Mouse (Mus musculus): ENCODE results near the gene Ccno.

DNA sequence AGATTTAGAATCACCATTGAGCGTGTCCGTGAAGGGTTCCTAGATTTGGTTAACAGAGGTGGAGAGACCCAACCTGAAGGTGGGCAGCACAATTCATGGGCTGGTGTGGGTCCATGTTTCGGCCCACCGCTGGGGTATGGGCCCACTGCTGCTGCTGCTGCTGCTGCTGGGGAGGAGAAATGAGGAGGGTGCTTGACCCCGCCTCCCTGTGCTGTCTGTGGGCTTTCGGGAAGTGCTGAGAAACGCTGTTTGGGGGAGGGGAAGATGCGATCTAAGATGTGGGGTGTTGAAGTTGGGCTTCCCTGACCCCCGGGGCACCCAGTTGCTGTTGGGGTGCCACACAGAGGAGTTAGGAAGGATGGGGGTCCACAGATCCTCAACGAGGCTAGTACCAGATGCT is 10.9 kb upstream of the Ccno start:
- TF ChIP-seq MAFK (IDR thresholded peaks at IDR 0.05; ENCODE audit: insufficient read depth, low read depth, low read length) (no peak), CHD2 (IDR thresholded peaks at IDR 0.05; ENCODE audit: low read depth, low read length) (no peak), HCFC1 (IDR thresholded peaks at IDR 0.05; ENCODE audit: borderline replicate concordance, insufficient read depth, low read length) (no peak)

All from ES-E14 (cell line).